Mouse (Mus musculus): Measurements from ENCODE around the gene Rec114. TPM values are rescaled to one million over a fixed set of nuclear protein-coding genes. Genes with fewer than 3 reads are reported as not detected.
A peak's percentile ranks its signal among the peaks of the same experiment; 100 is the strongest.

Rec114 gene
- not detected for total RNA-seq (2021)

GRCm38 (mm10) chr9:58743702-58744248, at the start of gene Rec114:
TSS of gene Rec114 (minus strand) at chr9:58743964.
- intact Hi-C loops (cut with DNase I), result loop anchor here (10.0 kb wide), 1 partner anchor 169 kb away; no protein-coding TSS in a partner anchor
- no peak for DNase-seq (ENCODE audit: low spot score in 2 of 2)

GRCm38 (mm10) chr9:58789476-58789875, 45.7 kb upstream of the Rec114 start:
- intact Hi-C loops (cut with DNase I), result no loop called here

GRCm38 (mm10) chr9:58775363-58775762, 31.6 kb upstream of the Rec114 start:
- intact Hi-C loops (cut with DNase I), result no loop called here
- DNase-seq (ENCODE audit: low spot score in 2 of 2), result no peak

More at GRCm38 (mm10) chr9:58789476-58789875, 45.7 kb upstream of the Rec114 start:
- DNase-seq (ENCODE audit: low spot score in 2 of 2), result no peak

- DNase-seq (ENCODE audit: low spot score in 2 of 2), result no peak
- intact Hi-C loops (cut with DNase I), result no loop called here
Observed at GRCm38 (mm10) chr9:58774761-58775160, 31.0 kb upstream of the Rec114 start.

GRCm38 (mm10) chr9:58769943-58770342, 26.2 kb upstream of the Rec114 start:
- DNase-seq (ENCODE audit: low spot score in 2 of 2), result no peak

GRCm38 (mm10) chr9:58766959-58767955, 23.5 kb upstream of the Rec114 start:
- DNase-seq (ENCODE audit: low spot score in 2 of 2), result no peak
- intact Hi-C loops (cut with DNase I), result no loop called here

More at GRCm38 (mm10) chr9:58769943-58770342, 26.2 kb upstream of the Rec114 start:
- intact Hi-C loops (cut with DNase I), result no loop called here

- DNase-seq (ENCODE audit: low spot score in 2 of 2), result no peak
- intact Hi-C loops (cut with DNase I), result no loop called here
Observed at GRCm38 (mm10) chr9:58764354-58764753, 20.6 kb upstream of the Rec114 start.

GRCm38 (mm10) chr9:58763114-58763513, 19.4 kb upstream of the Rec114 start:
- DNase-seq (ENCODE audit: low spot score in 2 of 2), result no peak
- intact Hi-C loops (cut with DNase I), result no loop called here

GRCm38 (mm10) chr9:58762086-58762485, 18.3 kb upstream of the Rec114 start:
- intact Hi-C loops (cut with DNase I), result no loop called here
- no peak for DNase-seq (ENCODE audit: low spot score in 2 of 2)

- DNase-seq (ENCODE audit: low spot score in 2 of 2), result peak; percentile 4 to 59
- intact Hi-C loops (cut with DNase I), result no loop called here
Observed at GRCm38 (mm10) chr9:58758754-58759153, 15.0 kb upstream of the Rec114 start.

- intact Hi-C loops (cut with DNase I), result no loop called here
- DNase-seq (ENCODE audit: low spot score in 2 of 2), result no peak
Observed at GRCm38 (mm10) chr9:58756371-58757132, 12.8 kb upstream of the Rec114 start.

- intact Hi-C loops (cut with DNase I), result no loop called here
- no peak for DNase-seq (ENCODE audit: low spot score in 2 of 2)
Observed at GRCm38 (mm10) chr9:58753606-58754005, 9.8 kb upstream of the Rec114 start.

GRCm38 (mm10) chr9:58748142-58748541, 4.4 kb upstream of the Rec114 start:
- DNase-seq (ENCODE audit: low spot score in 2 of 2), result no peak
- intact Hi-C loops (cut with DNase I), result loop anchor here (10.0 kb wide), 1 partner anchor 173 kb away; no protein-coding TSS in a partner anchor

GRCm38 (mm10) chr9:58747328-58747755, 3.6 kb upstream of the Rec114 start:
- intact Hi-C loops (cut with DNase I), result loop anchor here (10.0 kb wide), 1 partner anchor 173 kb away; no protein-coding TSS in a partner anchor
- no peak for DNase-seq (ENCODE audit: low spot score in 2 of 2)

- DNase-seq (ENCODE audit: low spot score in 2 of 2), result no peak
Observed at GRCm38 (mm10) chr9:58742692-58743091, 1.1 kb downstream of the Rec114 start.

GRCm38 (mm10) chr9:58741369-58741768, 2.4 kb downstream of the Rec114 start:
- intact Hi-C loops (cut with DNase I), result loop anchor here (10.0 kb wide), 1 partner anchor 167 kb away; no protein-coding TSS in a partner anchor
- no peak for DNase-seq (ENCODE audit: low spot score in 2 of 2)

More at GRCm38 (mm10) chr9:58742692-58743091, 1.1 kb downstream of the Rec114 start:
- intact Hi-C loops (cut with DNase I), result loop anchor here (10.0 kb wide), 1 partner anchor 168 kb away; no protein-coding TSS in a partner anchor

- intact Hi-C loops (cut with DNase I), result loop anchor here (10.0 kb wide), 1 partner anchor 165 kb away; no protein-coding TSS in a partner anchor
- peak in 1 of 2 experiments; percentile 53 for DNase-seq (ENCODE audit: low spot score in 2 of 2)
Observed at GRCm38 (mm10) chr9:58739791-58740190, 4.0 kb downstream of the Rec114 start.

- intact Hi-C loops (cut with DNase I), result no loop called here
- DNase-seq (ENCODE audit: low spot score in 2 of 2), result no peak
Observed at GRCm38 (mm10) chr9:58723165-58723564, 20.6 kb downstream of the Rec114 start.

GRCm38 (mm10) chr9:58722151-58722550, 21.6 kb downstream of the Rec114 start:
- intact Hi-C loops (cut with DNase I), result no loop called here
- no peak for DNase-seq (ENCODE audit: low spot score in 2 of 2)

Measured in left cerebral cortex, postnatal 25 days (tissue).